In genomic region chr1:82959870-82960385, GRCm38 (mm10) we compare ENCODE assay signal across 31 mouse cellular contexts. TPM values are rescaled to one million over a fixed set of nuclear protein-coding genes. Genes with fewer than 3 reads are reported as not detected.
DNase-seq lines count a peak whose midpoint lies in the region; ATAC-seq and TF ChIP-seq lines count a peak whose summit lies in the region.
"Had no signal": no experiment of that assay in that cellular context is flagged by ENCODE, and none has a peak within 500 bp of the region (broad histone marks: within the 10 kb centered on the region; RNA-seq: fewer than 3 reads in every experiment).

Gm47955 (plus strand) TSS chr1:82960286.

- no peaks in the 10 kb centered on the region for H3K36me3 ChIP-seq in ES-E14 (ENCODE audit: control insufficient read depth, insufficient read depth, low read length, poor library complexity, severe bottlenecking)
- H3K36me3 ChIP-seq in stomach, postnatal 0 days (ENCODE audit: control insufficient read depth, insufficient read depth, low read length), result no peaks in the 10 kb centered on the region
- H3K36me3 ChIP-seq in midbrain, embryonic 15.5 days (replicated peaks), result no peaks in the 10 kb centered on the region
- H3K36me3 ChIP-seq: embryonic facial prominence, embryonic 13.5 days; forebrain, embryonic 12.5 days; heart, embryonic 15.5 days; hindbrain, embryonic 13.5 days had no signal

- DNase-seq in embryo, embryonic 10 days (ENCODE audit: low spot score), result peak; percentile 6
- no peak for DNase-seq in embryo, embryonic 9.5 days (ENCODE audit: extremely low spot score)
- peak; percentile 10 for DNase-seq in lung, postnatal 10 days
- no peak for DNase-seq in lung, postnatal 36 days
- DNase-seq in ES-E14 (ENCODE audit: low read depth, low spot score), result no peak
- no peak for DNase-seq in stomach, postnatal 0 days (ENCODE audit: low spot score)
- no peak for DNase-seq in yolk sac, embryonic 10.5 days (ENCODE audit: low spot score)
- DNase-seq: adrenal gland, postnatal 10 days; B cell, adult 2 months; cerebellum, adult 11 months; cerebellum, adult 8-10 months; cerebellum, postnatal 14 days; gastrocnemius, postnatal 36 days; heart, adult 11 months; heart, postnatal 14 days had no signal

- no peaks in the 10 kb centered on the region for H3K27me3 ChIP-seq in stomach, postnatal 0 days (ENCODE audit: control insufficient read depth, insufficient read depth, low read length)
- H3K27me3 ChIP-seq in midbrain, embryonic 15.5 days (replicated peaks), result no peaks in the 10 kb centered on the region
- H3K27me3 ChIP-seq: embryonic facial prominence, embryonic 13.5 days; forebrain, embryonic 12.5 days; heart, embryonic 15.5 days; hindbrain, embryonic 13.5 days had no signal

- TF ChIP-seq CTCF in stomach, postnatal 0 days (IDR thresholded peaks at IDR 0.05; ENCODE audit: low read depth), result no peak

- no peak within 1 kb of the TSS for H3K9ac ChIP-seq in ES-E14 (ENCODE audit: insufficient read depth, low read depth, low read length, poor library complexity, severe bottlenecking)
- no peak within 1 kb of the TSS for H3K9ac ChIP-seq in stomach, postnatal 0 days (ENCODE audit: low read length)
- H3K9ac ChIP-seq in midbrain, embryonic 15.5 days, result no peak within 1 kb of the TSS
- H3K9ac ChIP-seq: embryonic facial prominence, embryonic 13.5 days; forebrain, embryonic 12.5 days; heart, embryonic 15.5 days; hindbrain, embryonic 13.5 days had no signal

- H3K4me3 ChIP-seq in ES-E14 (ENCODE audit: insufficient read depth in 1 of 2, low read depth in 1 of 2, low read length in 2 of 2, poor library complexity in 1 of 2, severe bottlenecking in 1 of 2), result peak within 1 kb of the TSS; percentile 11 to 57
- no peak within 1 kb of the TSS for H3K4me3 ChIP-seq in stomach, postnatal 0 days (ENCODE audit: low read depth, low read length)
- no peak within 1 kb of the TSS for H3K4me3 ChIP-seq in midbrain, embryonic 15.5 days
- H3K4me3 ChIP-seq: embryonic facial prominence, embryonic 13.5 days; forebrain, embryonic 12.5 days; heart, embryonic 15.5 days; hindbrain, embryonic 13.5 days had no signal

- no peak within 1 kb of the TSS for H3K4me2 ChIP-seq in stomach, postnatal 0 days (replicated peaks; ENCODE audit: low read depth)
- H3K4me2 ChIP-seq in midbrain, embryonic 15.5 days, result no peak within 1 kb of the TSS
- H3K4me2 ChIP-seq: embryonic facial prominence, embryonic 13.5 days; forebrain, embryonic 12.5 days; heart, embryonic 11.5 days; heart, embryonic 15.5 days; hindbrain, embryonic 13.5 days had no signal

- no peak for TF ChIP-seq EP300 in stomach, postnatal 0 days (optimal IDR thresholded peaks at IDR 0.05)

- H3K4me1 ChIP-seq in ES-E14 (ENCODE audit: control insufficient read depth in 2 of 2, insufficient read depth in 2 of 2, low read length in 2 of 2, poor library complexity in 1 of 2), result no peaks in the 10 kb centered on the region
- no peaks in the 10 kb centered on the region for H3K4me1 ChIP-seq in stomach, postnatal 0 days (replicated peaks; ENCODE audit: control insufficient read depth, insufficient read depth)
- H3K4me1 ChIP-seq in midbrain, embryonic 15.5 days, result no peaks in the 10 kb centered on the region
- H3K4me1 ChIP-seq: embryonic facial prominence, embryonic 13.5 days; forebrain, embryonic 12.5 days; heart, embryonic 15.5 days; hindbrain, embryonic 13.5 days had no signal

- in situ Hi-C loops in ES-E14 (cut with MboI; ENCODE audit: low sequenced_read_pairs in 2 of 2, unreplicated experiment in 2 of 2), result no loop called here

- no peaks in the 10 kb centered on the region for H3K9me3 ChIP-seq in ES-E14 (ENCODE audit: control insufficient read depth, insufficient read depth, low read depth, low read length)
- no peaks in the 10 kb centered on the region for H3K9me3 ChIP-seq in stomach, postnatal 0 days (ENCODE audit: control insufficient read depth, low read length)
- H3K9me3 ChIP-seq in midbrain, embryonic 15.5 days, result no peaks in the 10 kb centered on the region
- H3K9me3 ChIP-seq: embryonic facial prominence, embryonic 13.5 days; forebrain, embryonic 12.5 days; heart, embryonic 15.5 days; hindbrain, embryonic 13.5 days had no signal

- no peak within 1 kb of the TSS for H3K27ac ChIP-seq in ES-E14 (ENCODE audit: insufficient read depth, low read depth, low read length, poor library complexity, severe bottlenecking)
- H3K27ac ChIP-seq in stomach, postnatal 0 days (replicated peaks), result no peak within 1 kb of the TSS
- H3K27ac ChIP-seq in midbrain, embryonic 15.5 days, result no peak within 1 kb of the TSS
- H3K27ac ChIP-seq: embryonic facial prominence, embryonic 13.5 days; forebrain, embryonic 12.5 days; heart, embryonic 15.5 days; hindbrain, embryonic 13.5 days; hindbrain, postnatal 0 days had no signal

- 64% methylated on average over 5 of the region's 11 CpGs for WGBS in stomach, postnatal 0 days
- WGBS in midbrain, embryonic 15.5 days, result 92% methylated on average over 11 of the region's 11 CpGs

- ATAC-seq in stomach, postnatal 0 days (ENCODE audit: low FRiP score, low TSS enrichment), result peak; percentile 56; the same call in 1 of the 2 replicates
- no peak for ATAC-seq in midbrain, embryonic 15.5 days (replicated peaks)
- ATAC-seq: CD4-positive, CD25-positive, alpha-beta regulatory T cell, adult 4 months; forebrain, embryonic 16.5 days; hindbrain, postnatal 0 days had no signal

TF ChIP-seq in ES-E14, 5 proteins besides CTCF, POLR2A, EP300 and RAD21:
- TF ChIP-seq CHD2 (IDR thresholded peaks at IDR 0.05; ENCODE audit: low read depth, low read length) (no peak), HCFC1 (IDR thresholded peaks at IDR 0.05; ENCODE audit: borderline replicate concordance, insufficient read depth, low read length) (peak; percentile 47; the same call in 1 of the 2 replicates)
TF ChIP-seq in ES-E14: peak in this region for 1.

RNA-seq across cellular contexts. Expression of gene Gm47955, which starts in this region (rescaled TPM):
- not detected in 2 replicates for total RNA-seq in ES-E14 (2012; rRNA removed)
- polyA plus RNA-seq in stomach, postnatal 0 days (2015; fragmentation: Nextera tagmentation; extraction: Ambion mirVana), result not detected in 2 replicates
- polyA plus RNA-seq in midbrain, embryonic 15.5 days (2015; fragmentation: Nextera tagmentation; extraction: Ambion mirVana), result not detected in 2 replicates
- total RNA-seq: adrenal gland, postnatal 10 days; adrenal gland, postnatal 4 days; common myeloid progenitor, adult 5-6 weeks; gastrocnemius, adult 8-10 months; gastrocnemius, postnatal 36 days; heart, postnatal 14 days; hematopoietic stem cell, adult 5-6 weeks; hindbrain, postnatal 0 days; MEL had no signal
- polyA plus RNA-seq: brain, embryonic 14.5 days; CD4-positive, CD25-positive, alpha-beta regulatory T cell, adult 4 months; embryonic facial prominence, embryonic 13.5 days; forebrain, embryonic 12.5 days; forebrain, embryonic 16.5 days; heart, embryonic 11.5 days; heart, embryonic 15.5 days; hindbrain, embryonic 13.5 days; hindbrain, postnatal 0 days; intestine, embryonic 14.5 days had no signal

Comparison
In these comparisons a context has a peak if more than half of its experiments do, and no peak if none do; other contexts are left out.
1. DNase-seq: peak in embryo, embryonic 10 days (single experiment) and lung, postnatal 10 days (single experiment); none in embryo, embryonic 9.5 days (single experiment), lung, postnatal 36 days (single experiment), ES-E14 (single experiment), stomach, postnatal 0 days (single experiment) and yolk sac, embryonic 10.5 days (single experiment).
2. Peak in ATAC-seq in stomach, postnatal 0 days; RNA of the gene not detected or under 1 TPM.
3. H3K4me3 ChIP-seq: peak in ES-E14 (2 of 2); none in stomach, postnatal 0 days (single experiment) and midbrain, embryonic 15.5 days (single experiment).